Mouse (Mus musculus) central nervous system, embryonic 14 days (tissue): ENCODE results near the gene Slc6a15. TPM values are rescaled to one million over a fixed set of nuclear protein-coding genes. Genes with fewer than 3 reads are reported as not detected.

ENCODE experiments used
- polyA plus RNA-seq: library from polyadenylated mRNA; depleted of rRNA; stranded (reverse); fragments of >200 nt; gene quantifications from 2 replicates; pipeline ENCODE4 v1.2.3, GENCODE M21; 2012; rRNA removed

Gene Slc6a15
- polyA plus RNA-seq, result 28.5 and 37.0 TPM in 2 replicates

DNA sequence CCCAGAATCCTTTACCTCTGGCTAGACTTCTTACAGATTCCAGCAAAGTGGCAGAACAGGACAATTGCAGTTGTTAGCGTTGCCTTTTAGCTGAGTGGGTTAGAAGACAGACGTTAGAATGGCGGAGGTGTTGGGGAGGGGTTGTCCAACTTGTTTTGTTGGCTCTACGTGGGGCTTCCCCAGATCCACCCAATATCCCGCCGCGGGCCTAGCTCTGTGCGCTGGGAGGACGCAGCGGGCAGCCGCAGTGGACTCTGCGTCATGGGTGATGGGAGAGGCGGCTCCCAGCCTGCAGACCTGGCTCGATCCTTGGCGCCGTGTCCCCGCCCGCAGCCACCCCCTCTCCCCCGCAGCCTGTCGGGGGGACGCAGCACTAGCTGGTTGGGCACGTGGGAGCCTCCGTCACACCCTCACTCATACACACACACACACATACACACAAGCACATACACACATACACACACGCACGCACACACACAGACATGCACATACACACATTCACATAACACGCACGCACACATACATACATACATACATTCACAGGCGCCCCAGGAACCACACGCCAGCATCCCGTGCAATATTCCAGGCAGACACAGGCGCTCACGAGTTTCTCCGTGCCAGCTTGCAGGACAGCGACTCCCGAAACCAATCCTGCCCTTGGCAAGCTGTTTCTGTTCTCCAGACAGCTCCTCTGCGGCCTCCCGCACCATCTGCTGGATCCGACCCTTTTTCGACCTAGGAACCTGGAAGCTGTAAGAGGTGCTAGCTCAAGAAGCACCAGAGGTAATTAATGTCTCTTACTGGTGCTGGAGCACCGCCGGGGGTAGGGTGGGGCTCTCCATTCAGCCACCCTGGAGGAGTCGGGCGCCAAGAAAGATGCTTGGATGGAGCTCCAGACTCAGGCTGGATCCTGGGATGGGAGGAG, at the start of gene Slc6a15:
Gene Slc6a15 (plus strand): TSS at position 413 of the 925 bp plus-strand sequence.

Other genes starting within 250 kb of the Slc6a15 start
- gene Lrriq1, start 131.5 kb upstream of the Slc6a15 start, polyA plus RNA-seq, result 2.0 and 2.1 TPM in 2 replicates